Mouse (Mus musculus): ENCODE data around the gene Slc26a6. TPM values are rescaled to one million over a fixed set of nuclear protein-coding genes. Genes with fewer than 3 reads are reported as not detected.

The Slc26a6 gene
- polyA plus RNA-seq, 1 experiment from 2014 or later: 6.3 TPM

DNA sequence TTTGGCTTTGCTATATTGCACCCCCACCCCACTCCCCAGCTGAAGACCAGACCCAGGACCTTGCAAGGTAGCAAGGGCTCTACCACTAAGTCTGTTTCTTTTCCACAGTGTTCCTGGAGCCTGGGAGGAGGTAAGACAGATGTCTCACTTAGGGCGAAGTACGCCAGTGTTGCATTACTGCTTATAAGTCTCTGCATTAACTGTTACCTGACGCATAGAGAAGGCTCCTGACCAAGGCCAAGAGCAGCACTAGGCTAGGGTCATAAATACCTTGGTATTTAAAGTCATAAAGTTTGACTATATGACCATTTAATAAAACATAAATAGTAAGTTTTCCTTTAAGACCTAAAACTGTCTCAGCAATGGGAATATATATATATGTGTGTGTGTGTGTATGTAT is 75.3 kb downstream of the Slc26a6 start:
- H3K36me3 ChIP-seq (ENCODE audit: control insufficient read depth, insufficient read depth, low read length): no peaks in the 10 kb centered on the region
- no peak overlapping the region for H3K27ac ChIP-seq (ENCODE audit: low read depth, low read length)
- H3K4me1 ChIP-seq (ENCODE audit: control insufficient read depth, insufficient read depth, low read length): no peaks in the 10 kb centered on the region
- no peak overlapping the region for H3K4me2 ChIP-seq
- H3K9me3 ChIP-seq (replicated peaks; ENCODE audit: control insufficient read depth, low read length): no peaks in the 10 kb centered on the region
- WGBS (ENCODE audit: insufficient replicate concordance): 76% methylated on average over 3 of the region's 3 CpGs
- no peak overlapping the region for H3K4me3 ChIP-seq (ENCODE audit: low read depth, low read length)
- H3K27me3 ChIP-seq (ENCODE audit: control insufficient read depth, insufficient read depth, low read length): peaks cover 4% of the 10 kb centered on the region; the same call in 1 of the 2 replicates
- H3K9ac ChIP-seq (ENCODE audit: low read depth, low read length): no peak overlapping the region
- no peak for ATAC-seq (replicated peaks; ENCODE audit: insufficient number of reproducible peaks, low FRiP score, low TSS enrichment)

DNA sequence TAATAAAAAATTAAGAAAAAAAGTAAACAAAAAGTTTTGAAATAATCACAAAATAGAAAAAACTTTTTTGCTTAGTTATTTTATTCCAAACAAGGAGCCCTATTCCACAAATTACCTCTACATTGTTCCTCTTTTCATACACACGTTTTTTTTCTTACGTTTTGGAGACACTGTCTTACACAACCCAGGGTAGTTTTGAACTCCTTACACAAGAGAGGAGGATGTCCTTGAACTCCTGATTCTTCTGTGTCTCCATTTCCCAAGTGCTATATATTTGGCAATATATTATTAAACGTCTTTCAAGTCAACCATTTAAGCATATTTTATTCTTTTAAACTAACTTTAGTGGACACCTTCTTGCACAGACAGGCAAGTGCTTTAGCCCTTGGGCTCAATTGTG is 82.9 kb downstream of the Slc26a6 start:
- Histone ChIP-seq H3K4me3 (ENCODE audit: low read depth, low read length) (peak overlapping the region; percentile 75; the same call in 1 of the 2 replicates), H3K9me3 (replicated peaks; ENCODE audit: control insufficient read depth, low read length) (no peaks in the 10 kb centered on the region), H3K36me3 (ENCODE audit: control insufficient read depth, insufficient read depth, low read length) (peaks cover 19% of the 10 kb centered on the region), H3K9ac (ENCODE audit: low read depth, low read length) (no peak overlapping the region), H3K4me1 (ENCODE audit: control insufficient read depth, insufficient read depth, low read length) (no peaks in the 10 kb centered on the region; the same call in none of the 2 replicates), H3K27me3 (ENCODE audit: control insufficient read depth, insufficient read depth, low read length) (no peaks in the 10 kb centered on the region), H3K4me2 (peak overlapping the region; percentile 46), H3K27ac (ENCODE audit: low read depth, low read length) (no peak overlapping the region)
- ATAC-seq (replicated peaks; ENCODE audit: insufficient number of reproducible peaks, low FRiP score, low TSS enrichment): no peak; the same call in 1 of the 2 replicates
- 13% methylated on average over 3 of the region's 3 CpGs for WGBS (ENCODE audit: insufficient replicate concordance)

DNA sequence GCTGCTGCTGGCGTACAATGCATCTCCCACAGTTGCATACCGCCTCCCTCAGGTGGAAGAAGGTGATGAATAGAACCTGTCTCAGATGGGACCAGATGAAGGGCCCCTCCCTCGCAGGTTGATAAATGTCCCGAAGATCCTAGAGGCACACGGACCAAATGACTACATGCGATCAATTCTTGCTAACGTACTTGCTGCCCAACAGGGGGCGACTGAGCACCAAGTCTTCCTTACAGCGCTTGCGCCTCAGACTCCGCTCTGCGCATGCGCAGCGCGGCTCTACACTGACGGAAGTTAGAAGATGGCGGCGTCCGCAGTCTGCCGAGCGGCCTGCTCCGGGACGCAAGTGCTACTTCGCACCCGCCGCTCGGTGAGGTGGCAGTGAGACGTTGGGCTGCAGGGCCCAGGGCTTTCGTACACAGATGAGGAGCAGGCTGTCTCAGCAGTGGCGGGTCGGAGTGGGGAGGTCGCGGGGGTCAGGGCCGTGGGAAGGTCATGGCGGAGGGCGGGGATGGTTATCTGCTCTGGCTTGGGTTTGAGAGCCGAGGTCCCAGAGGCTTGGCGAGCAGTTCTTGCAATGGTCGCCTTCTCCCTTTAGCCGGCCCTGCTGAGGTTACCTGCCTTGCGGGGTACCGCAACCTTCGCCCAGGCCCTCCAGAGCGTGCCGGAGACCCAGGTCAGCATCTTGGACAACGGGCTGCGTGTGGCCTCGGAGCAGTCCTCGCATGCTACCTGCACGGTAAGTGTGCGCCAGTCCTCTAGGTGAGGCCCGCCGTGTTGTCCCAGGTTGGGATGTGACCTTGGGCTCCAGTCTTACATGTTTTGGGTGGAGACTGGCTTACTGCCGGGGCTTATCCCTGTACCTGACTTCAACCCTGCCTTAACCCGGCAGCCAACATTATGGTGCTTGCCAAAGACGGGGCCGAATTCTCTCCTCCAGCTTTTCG is 83.6 kb downstream of the Slc26a6 start, which contains the start of gene Uqcrc1:
TSS of gene Uqcrc1 (plus strand) at position 216 of the 947 bp plus-strand sequence.
- Histone ChIP-seq H3K9me3 (replicated peaks; ENCODE audit: control insufficient read depth, low read length) (no peaks in the 10 kb centered on the region), H3K27ac (ENCODE audit: low read depth, low read length) (peak within 1 kb of the TSS; percentile 84), H3K36me3 (ENCODE audit: control insufficient read depth, insufficient read depth, low read length) (peaks cover 19% of the 10 kb centered on the region), H3K27me3 (ENCODE audit: control insufficient read depth, insufficient read depth, low read length) (no peaks in the 10 kb centered on the region), H3K9ac (ENCODE audit: low read depth, low read length) (peak within 1 kb of the TSS; percentile 84), H3K4me2 (peak within 1 kb of the TSS; percentile 72), H3K4me1 (ENCODE audit: control insufficient read depth, insufficient read depth, low read length) (no peaks in the 10 kb centered on the region; the same call in none of the 2 replicates), H3K4me3 (ENCODE audit: low read depth, low read length) (peak within 1 kb of the TSS; percentile 75)
- ATAC-seq (replicated peaks; ENCODE audit: insufficient number of reproducible peaks, low FRiP score, low TSS enrichment): peak; percentile 78
- WGBS (ENCODE audit: insufficient replicate concordance): 1% methylated on average over 57 of the region's 58 CpGs

DNA sequence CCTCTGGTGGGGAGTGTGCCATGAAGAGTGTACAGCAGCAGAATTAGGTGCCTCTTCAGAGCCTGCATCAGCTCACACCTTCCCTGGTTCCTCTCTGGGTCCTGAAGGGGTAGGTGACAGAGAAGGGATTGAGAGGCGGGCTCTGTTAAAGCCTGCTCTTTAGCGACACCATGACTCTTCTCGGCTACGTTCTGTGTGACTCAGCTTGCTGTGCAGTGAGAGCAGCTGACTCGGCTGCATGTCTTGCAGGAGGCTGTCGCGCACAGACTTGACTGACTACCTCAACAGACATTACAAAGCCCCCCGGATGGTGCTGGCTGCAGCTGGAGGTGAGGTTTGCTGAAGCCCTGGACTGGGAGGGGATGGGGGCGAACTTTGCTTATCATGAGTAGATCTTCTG is 92.0 kb downstream of the Slc26a6 start:
- Histone ChIP-seq H3K4me1 (ENCODE audit: control insufficient read depth, insufficient read depth, low read length) (peaks cover 5% of the 10 kb centered on the region; the same call in 1 of the 2 replicates), H3K4me2 (no peak overlapping the region), H3K9ac (ENCODE audit: low read depth, low read length) (no peak overlapping the region), H3K4me3 (ENCODE audit: low read depth, low read length) (no peak overlapping the region), H3K9me3 (replicated peaks; ENCODE audit: control insufficient read depth, low read length) (no peaks in the 10 kb centered on the region), H3K27ac (ENCODE audit: low read depth, low read length) (no peak overlapping the region), H3K27me3 (ENCODE audit: control insufficient read depth, insufficient read depth, low read length) (no peaks in the 10 kb centered on the region), H3K36me3 (ENCODE audit: control insufficient read depth, insufficient read depth, low read length) (peaks cover 50% of the 10 kb centered on the region)
- WGBS (ENCODE audit: insufficient replicate concordance): 68% methylated on average over 9 of the region's 9 CpGs
- ATAC-seq (replicated peaks; ENCODE audit: insufficient number of reproducible peaks, low FRiP score, low TSS enrichment): no peak

DNA sequence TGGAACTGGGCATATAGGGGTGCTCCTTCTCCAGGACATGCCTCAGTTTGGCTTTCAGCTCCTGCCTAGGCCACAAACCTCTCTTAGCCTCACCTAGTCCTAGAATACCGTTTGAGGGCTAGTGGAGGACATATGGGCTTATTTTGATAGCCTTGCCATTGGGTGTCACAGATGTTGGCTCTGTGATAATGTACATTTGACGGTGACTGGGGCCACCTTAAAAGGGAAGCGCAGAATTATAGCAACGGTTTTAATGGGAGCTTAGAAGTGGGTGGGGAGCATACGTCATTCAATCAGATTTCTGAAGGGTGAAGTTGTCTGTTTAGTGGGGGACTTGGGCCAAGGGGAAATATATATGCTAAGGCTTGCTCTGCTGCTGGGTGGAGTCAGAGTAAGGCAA is 92.5 kb downstream of the Slc26a6 start:
- peaks cover 55% of the 10 kb centered on the region for H3K36me3 ChIP-seq (ENCODE audit: control insufficient read depth, insufficient read depth, low read length)
- H3K27ac ChIP-seq (ENCODE audit: low read depth, low read length): no peak overlapping the region
- 87% methylated on average over 5 of the region's 5 CpGs for WGBS (ENCODE audit: insufficient replicate concordance)
- H3K4me2 ChIP-seq: no peak overlapping the region
- no peak overlapping the region for H3K9ac ChIP-seq (ENCODE audit: low read depth, low read length)
- no peaks in the 10 kb centered on the region for H3K27me3 ChIP-seq (ENCODE audit: control insufficient read depth, insufficient read depth, low read length)
- peaks cover 5% of the 10 kb centered on the region; the same call in 1 of the 2 replicates for H3K4me1 ChIP-seq (ENCODE audit: control insufficient read depth, insufficient read depth, low read length)
- H3K9me3 ChIP-seq (replicated peaks; ENCODE audit: control insufficient read depth, low read length): no peaks in the 10 kb centered on the region
- no peak for ATAC-seq (replicated peaks; ENCODE audit: insufficient number of reproducible peaks, low FRiP score, low TSS enrichment)
- no peak overlapping the region for H3K4me3 ChIP-seq (ENCODE audit: low read depth, low read length)

DNA sequence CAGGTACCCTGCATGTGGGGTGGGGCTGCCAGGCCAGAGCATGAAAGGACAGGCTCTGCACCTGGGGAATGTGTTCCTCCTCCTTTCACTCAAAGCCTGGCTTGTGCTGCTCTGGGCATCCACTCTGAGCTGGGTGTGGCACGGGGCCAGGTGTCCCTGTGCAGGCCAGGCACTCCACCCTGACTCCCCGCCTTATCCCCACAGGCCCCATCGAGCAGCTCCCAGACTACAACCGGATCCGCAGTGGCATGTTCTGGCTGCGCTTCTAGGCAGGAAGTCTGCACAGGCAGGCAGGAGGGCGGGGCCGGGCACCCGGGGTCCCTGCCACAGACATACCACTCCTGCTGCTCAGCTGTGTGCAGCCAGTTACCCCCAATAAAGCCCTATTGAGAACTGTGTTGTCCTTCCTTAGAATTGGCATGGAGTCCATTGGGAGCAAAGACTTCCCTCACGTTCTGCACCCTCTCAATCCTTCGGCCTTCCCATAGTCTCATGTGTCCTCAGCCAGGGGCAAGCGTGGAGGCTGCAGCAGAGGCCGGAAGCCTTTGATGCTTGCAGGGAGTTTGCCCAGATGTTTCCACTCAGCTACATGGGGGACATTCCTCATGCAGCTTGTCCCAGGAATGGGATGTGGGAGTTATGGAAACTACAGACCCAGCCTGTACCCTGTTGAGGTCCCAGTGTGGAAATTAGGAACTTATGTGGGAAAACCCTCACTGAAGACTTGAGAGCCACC is 96.3 kb downstream of the Slc26a6 start:
- H3K36me3 ChIP-seq (ENCODE audit: control insufficient read depth, insufficient read depth, low read length): peaks cover 49% of the 10 kb centered on the region
- 80% methylated on average over 13 of the region's 13 CpGs for WGBS (ENCODE audit: insufficient replicate concordance)
- no peaks in the 10 kb centered on the region for H3K9me3 ChIP-seq (replicated peaks; ENCODE audit: control insufficient read depth, low read length)
- H3K4me2 ChIP-seq: no peak overlapping the region
- H3K27me3 ChIP-seq (ENCODE audit: control insufficient read depth, insufficient read depth, low read length): peaks cover 13% of the 10 kb centered on the region
- H3K9ac ChIP-seq (ENCODE audit: low read depth, low read length): no peak overlapping the region
- no peak for ATAC-seq (replicated peaks; ENCODE audit: insufficient number of reproducible peaks, low FRiP score, low TSS enrichment)
- peaks cover 15% of the 10 kb centered on the region for H3K4me1 ChIP-seq (ENCODE audit: control insufficient read depth, insufficient read depth, low read length)
- H3K27ac ChIP-seq (ENCODE audit: low read depth, low read length): peak overlapping the region; percentile 31; the same call in 1 of the 2 replicates
- H3K4me3 ChIP-seq (ENCODE audit: low read depth, low read length): no peak overlapping the region

DNA sequence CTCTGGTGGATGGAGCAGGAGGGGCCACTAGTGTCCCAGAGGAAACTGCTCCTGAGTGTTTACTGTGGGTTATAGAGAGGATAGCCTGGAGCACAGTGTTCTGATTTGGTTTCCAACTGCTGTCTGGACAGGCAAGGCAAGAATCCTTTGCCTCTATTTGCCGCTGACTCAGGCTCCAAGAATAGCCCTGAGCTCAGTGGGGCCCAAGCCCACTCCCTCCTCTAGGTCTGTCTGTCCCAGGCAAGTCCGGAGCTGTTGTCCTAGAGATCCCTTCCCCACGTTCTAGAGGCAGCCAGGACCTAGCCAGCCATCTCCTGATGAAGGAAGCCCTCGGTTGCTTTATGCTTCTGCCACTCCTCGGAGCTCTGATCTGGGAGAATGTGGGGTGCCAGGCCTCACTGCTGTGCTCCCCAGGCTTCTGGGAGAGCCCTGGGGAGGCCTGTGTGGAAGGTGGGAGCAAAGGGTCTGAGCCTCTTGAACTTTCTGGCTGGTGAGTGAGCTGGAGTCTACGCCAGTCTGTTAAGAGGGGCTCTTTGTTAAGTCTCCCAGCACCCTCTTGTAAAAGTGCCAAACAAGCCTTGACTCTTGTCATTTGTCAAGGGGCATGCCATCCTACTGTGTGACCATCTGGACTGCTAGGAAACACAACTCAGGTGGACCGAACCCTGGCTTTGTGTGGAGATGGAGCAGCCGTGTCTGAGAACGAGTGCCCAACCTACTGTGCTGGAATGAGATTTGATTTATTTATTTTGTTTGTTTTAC is 97.1 kb downstream of the Slc26a6 start:
- Histone ChIP-seq H3K9ac (ENCODE audit: low read depth, low read length) (no peak overlapping the region), H3K9me3 (replicated peaks; ENCODE audit: control insufficient read depth, low read length) (no peaks in the 10 kb centered on the region), H3K4me3 (ENCODE audit: low read depth, low read length) (no peak overlapping the region), H3K27me3 (ENCODE audit: control insufficient read depth, insufficient read depth, low read length) (peaks cover 17% of the 10 kb centered on the region), H3K4me1 (ENCODE audit: control insufficient read depth, insufficient read depth, low read length) (peaks cover 15% of the 10 kb centered on the region), H3K27ac (ENCODE audit: low read depth, low read length) (no peak overlapping the region; the same call in 1 of the 2 replicates), H3K36me3 (ENCODE audit: control insufficient read depth, insufficient read depth, low read length) (peaks cover 42% of the 10 kb centered on the region), H3K4me2 (no peak overlapping the region)
- no peak; the same call in 1 of the 2 replicates for ATAC-seq (replicated peaks; ENCODE audit: insufficient number of reproducible peaks, low FRiP score, low TSS enrichment)
- WGBS (ENCODE audit: insufficient replicate concordance): 78% methylated on average over 9 of the region's 9 CpGs
